Mouse (Mus musculus): ENCODE results near the gene Epsti1. TPM values are rescaled to one million over a fixed set of nuclear protein-coding genes. Genes with fewer than 3 reads are reported as not detected.

Gene Epsti1
- total and polyA plus RNA-seq, 3 experiments, result not detected

Other genes starting within 250 kb of the Epsti1 start
- gene Dnajc15, start 29.1 kb upstream of the Epsti1 start, total RNA-seq (2012; rRNA removed), result not detected in 2 replicates
- not detected for gene Dnajc15, start 29.1 kb upstream of the Epsti1 start, polyA plus RNA-seq (2012; ENCODE audit: insufficient read depth in 1 of 2, insufficient read length in 2 of 2, low read depth in 1 of 2, low replicate concordance in 2 of 2, missing spikeins in 1 of 2)
- gene Fam216b, start 184.8 kb downstream of the Epsti1 start, total RNA-seq (2012; rRNA removed), result not detected in 2 replicates
- gene Fam216b, start 184.8 kb downstream of the Epsti1 start, polyA plus RNA-seq (2012; ENCODE audit: insufficient read depth in 1 of 2, insufficient read length in 2 of 2, low read depth in 1 of 2, low replicate concordance in 2 of 2, missing spikeins in 1 of 2), result not detected